Mouse (Mus musculus) olfactory bulb, adult 2 months (tissue): ENCODE results near the gene Rreb1.

Source experiments
- CTCF ChIP-seq: fragments of 200-500 bp; IDR thresholded peaks from 2 replicates; pipeline ENCODE4 v1.5.1; 2012; ENCODE audit warnings: low read depth, mild to moderate bottlenecking, low read length, moderate library complexity; ENCODE audit not compliant: insufficient read depth
- POLR2A ChIP-seq: fragments of 200-500 bp; IDR thresholded peaks from 2 replicates; pipeline ENCODE4 v1.6.1; 2012; ENCODE audit warnings: mild to moderate bottlenecking, low read depth, low read length, moderate library complexity; ENCODE audit not compliant: insufficient read depth

DNA sequence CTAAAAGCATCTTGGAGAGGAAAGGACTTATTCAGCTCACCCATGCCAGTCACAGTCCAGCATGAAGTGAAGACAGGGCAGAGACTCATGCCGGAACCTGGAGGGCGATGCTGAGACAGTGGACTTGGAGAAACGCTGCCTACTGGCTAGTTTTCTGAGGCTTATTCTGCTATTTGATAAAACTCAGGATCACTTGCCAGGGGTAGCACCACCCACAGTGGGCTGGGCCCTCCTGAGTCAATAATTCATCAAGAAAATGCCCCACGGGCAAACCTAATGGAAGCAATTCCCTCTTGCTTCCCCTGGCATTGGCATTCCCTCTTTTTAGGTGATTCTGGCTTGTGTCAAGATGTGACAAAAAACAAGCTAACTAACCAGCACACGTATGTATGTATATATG, 38.1 kb upstream of the Rreb1 start:
- no peak for TF ChIP-seq POLR2A
- TF ChIP-seq CTCF = no peak
